Mouse (Mus musculus) kidney, embryonic 14.5 days (tissue): ENCODE measurements around the gene Esrrb. TPM values are rescaled to one million over a fixed set of nuclear protein-coding genes. Genes with fewer than 3 reads are reported as not detected.
A peak's percentile ranks its signal among the peaks of the same experiment; 100 is the strongest.

Source experiments
- ATAC-seq: fragments of 200-750 bp; cut with Nextera tagmentation; 2 replicates; pipeline ENCODE4 v1.8.0; 2017; ENCODE audit warnings: moderate number of reproducible peaks, mild to moderate bottlenecking, moderate TSS enrichment, moderate library complexity; ENCODE audit not compliant: low FRiP score, low TSS enrichment
- H3K27ac ChIP-seq: fragments of 300-500 bp; sonication (generic); 2 replicates; pipeline ENCODE4 v1.5.1; 2014; ENCODE audit warnings: low read depth, mild to moderate bottlenecking, low read length, moderate library complexity, mixed read lengths
- H3K27me3 ChIP-seq: fragments of 300-500 bp; sonication (generic); 2 replicates; pipeline ENCODE4 v1.6.1; 2014; ENCODE audit warnings: mild to moderate bottlenecking, low read length; ENCODE audit not compliant: control insufficient read depth, insufficient read depth
- H3K36me3 ChIP-seq: fragments of 300-500 bp; sonication (generic); 2 replicates; pipeline ENCODE4 v1.6.1; 2014; ENCODE audit warnings: low read length, mixed read lengths; ENCODE audit not compliant: control insufficient read depth, insufficient read depth
- H3K4me1 ChIP-seq: fragments of 300-500 bp; sonication (generic); 2 replicates; pipeline ENCODE4 v1.6.1; 2014; ENCODE audit warnings: low read length, mixed read lengths; ENCODE audit not compliant: control insufficient read depth, insufficient read depth
- H3K4me2 ChIP-seq: fragments of 300-500 bp; sonication (generic); replicated peaks from 2 replicates; pipeline ENCODE4 v1.6.1; 2014; ENCODE audit warnings: low read depth, mild to moderate bottlenecking, low read length
- H3K4me3 ChIP-seq: fragments of 300-500 bp; sonication (generic); 2 replicates; pipeline ENCODE4 v1.5.1; 2014; ENCODE audit warnings: mild to moderate bottlenecking, low read length
- H3K9ac ChIP-seq: fragments of 300-500 bp; sonication (generic); 2 replicates; pipeline ENCODE4 v1.6.1; 2014; ENCODE audit warnings: low read depth, mild to moderate bottlenecking, low read length, moderate library complexity
- H3K9me3 ChIP-seq: fragments of 300-500 bp; sonication (generic); 2 replicates; pipeline ENCODE4 v1.6.1; 2016; ENCODE audit warnings: low read length; ENCODE audit not compliant: control insufficient read depth
- WGBS: fragments of 180-500 bp; shearing (Covaris S2); extraction: QIAGEN DNeasy Blood & Tissue Kit; methylation state at CpG from one replicate; pipeline ENCODE4 v1.1.7; 2014; 5-methylcytosine and 5-hydroxymethylcytosine counted together
- polyA plus RNA-seq: library from polyadenylated mRNA; unstranded; fragments of >200 nt; fragmentation: Nextera tagmentation; extraction: Ambion mirVana; gene quantifications from 2 replicates; pipeline ENCODE4 v1.2.1, GENCODE M21; 2014

Gene Esrrb
- polyA plus RNA-seq, 1 experiment from 2014 or later: 0.15 TPM

GRCm38 (mm10) chr12:86394773-86395172, 33.9 kb downstream of the Esrrb start:
- no peak overlapping the region for H3K4me2 ChIP-seq

GRCm38 (mm10) chr12:86395326-86395725, 34.4 kb downstream of the Esrrb start:
- H3K27me3 ChIP-seq: no peaks in the 10 kb centered on the region
- H3K4me3 ChIP-seq: no peak overlapping the region
- no peaks in the 10 kb centered on the region for H3K9me3 ChIP-seq
- H3K4me1 ChIP-seq: no peaks in the 10 kb centered on the region
- ATAC-seq: no peak
- H3K27ac ChIP-seq: no peak overlapping the region
- WGBS: 64% methylated on average over 7 of the region's 7 CpGs
- no peak overlapping the region for H3K4me2 ChIP-seq
- no peak overlapping the region for H3K9ac ChIP-seq
- no peaks in the 10 kb centered on the region for H3K36me3 ChIP-seq

More at GRCm38 (mm10) chr12:86394773-86395172, 33.9 kb downstream of the Esrrb start:
- H3K9me3 ChIP-seq: no peaks in the 10 kb centered on the region
- H3K27ac ChIP-seq: no peak overlapping the region
- no peak for ATAC-seq
- WGBS: 90% methylated on average over 12 of the region's 12 CpGs
- H3K4me3 ChIP-seq: no peak overlapping the region
- H3K9ac ChIP-seq: no peak overlapping the region
- no peaks in the 10 kb centered on the region for H3K4me1 ChIP-seq
- no peaks in the 10 kb centered on the region for H3K27me3 ChIP-seq
- no peaks in the 10 kb centered on the region for H3K36me3 ChIP-seq

GRCm38 (mm10) chr12:86398762-86399161, 37.8 kb downstream of the Esrrb start:
- Histone ChIP-seq H3K9me3 (no peaks in the 10 kb centered on the region), H3K4me3 (no peak overlapping the region), H3K4me2 (no peak overlapping the region), H3K36me3 (no peaks in the 10 kb centered on the region), H3K27ac (no peak overlapping the region), H3K9ac (no peak overlapping the region), H3K27me3 (peaks cover 10% of the 10 kb centered on the region), H3K4me1 (no peaks in the 10 kb centered on the region)
- 21% methylated on average over 8 of the region's 8 CpGs for WGBS
- no peak for ATAC-seq

- 5% methylated on average over 21 of the region's 21 CpGs for WGBS
- 0 out of 2 replicates have a peak overlapping the region, but pooled peaks have one; percentile 13 for H3K4me3 ChIP-seq
- peak overlapping the region; percentile 35; the same call in 1 of the 2 replicates for H3K4me2 ChIP-seq
- no peaks in the 10 kb centered on the region for H3K9me3 ChIP-seq
- ATAC-seq: peak; percentile 46; the same call in 1 of the 2 replicates
- H3K36me3 ChIP-seq: no peaks in the 10 kb centered on the region
- H3K27me3 ChIP-seq: peaks cover 13% of the 10 kb centered on the region
- no peak overlapping the region for H3K27ac ChIP-seq
- no peaks in the 10 kb centered on the region for H3K4me1 ChIP-seq
- no peak overlapping the region for H3K9ac ChIP-seq
Measured at GRCm38 (mm10) chr12:86402718-86403117, 41.8 kb downstream of the Esrrb start.

GRCm38 (mm10) chr12:86421490-86421904, 60.6 kb downstream of the Esrrb start:
- under 1% methylated on average over 37 of the region's 37 CpGs for WGBS
- peak overlapping the region; percentile 65 for H3K4me2 ChIP-seq
- peaks cover 77% of the 10 kb centered on the region for H3K27me3 ChIP-seq
- H3K4me3 ChIP-seq: peak overlapping the region; percentile 43
- ATAC-seq: peak; percentile 83
- H3K9me3 ChIP-seq: no peaks in the 10 kb centered on the region
- no peaks in the 10 kb centered on the region for H3K36me3 ChIP-seq
- H3K27ac ChIP-seq: no peak overlapping the region
- H3K4me1 ChIP-seq: 0 out of 2 replicates have a peak, but pooled peaks cover 4% of the 10 kb centered on the region
- H3K9ac ChIP-seq: no peak overlapping the region

GRCm38 (mm10) chr12:86422166-86422910, 61.4 kb downstream of the Esrrb start:
- Histone ChIP-seq H3K27ac (no peak overlapping the region), H3K27me3 (peaks cover 80% of the 10 kb centered on the region)

GRCm38 (mm10) chr12:86423102-86423501, 62.2 kb downstream of the Esrrb start:
- H3K9me3 ChIP-seq: no peaks in the 10 kb centered on the region
- H3K4me1 ChIP-seq: 0 out of 2 replicates have a peak, but pooled peaks cover 4% of the 10 kb centered on the region
- no peak overlapping the region for H3K27ac ChIP-seq
- ATAC-seq: no peak
- no peak overlapping the region for H3K4me3 ChIP-seq
- peaks cover 80% of the 10 kb centered on the region for H3K27me3 ChIP-seq
- WGBS: 6% methylated on average over 13 of the region's 13 CpGs
- no peak overlapping the region for H3K9ac ChIP-seq
- H3K4me2 ChIP-seq: no peak overlapping the region
- H3K36me3 ChIP-seq: no peaks in the 10 kb centered on the region

More at GRCm38 (mm10) chr12:86422166-86422910, 61.4 kb downstream of the Esrrb start:
- H3K4me3 ChIP-seq: peak overlapping the region; percentile 43
- ATAC-seq: no peak
- peak overlapping the region; percentile 65 for H3K4me2 ChIP-seq
- no peaks in the 10 kb centered on the region for H3K36me3 ChIP-seq
- no peaks in the 10 kb centered on the region for H3K9me3 ChIP-seq
- H3K9ac ChIP-seq: no peak overlapping the region
- WGBS: 1% methylated on average over 59 of the region's 59 CpGs
- H3K4me1 ChIP-seq: 0 out of 2 replicates have a peak, but pooled peaks cover 4% of the 10 kb centered on the region

GRCm38 (mm10) chr12:86427585-86427984, 66.7 kb downstream of the Esrrb start:
- Histone ChIP-seq H3K4me1 (no peaks in the 10 kb centered on the region), H3K36me3 (no peaks in the 10 kb centered on the region), H3K9ac (no peak overlapping the region), H3K27me3 (peaks cover 48% of the 10 kb centered on the region), H3K4me2 (no peak overlapping the region), H3K9me3 (no peaks in the 10 kb centered on the region), H3K27ac (no peak overlapping the region), H3K4me3 (no peak overlapping the region)
- 65% methylated on average over 2 of the region's 2 CpGs for WGBS
- ATAC-seq: no peak

- WGBS: 85% methylated on average over 5 of the region's 5 CpGs
- Histone ChIP-seq H3K27ac (no peak overlapping the region), H3K9ac (no peak overlapping the region), H3K27me3 (peaks cover 9% of the 10 kb centered on the region; the same call in 1 of the 2 replicates), H3K4me1 (no peaks in the 10 kb centered on the region), H3K4me3 (no peak overlapping the region), H3K4me2 (no peak overlapping the region), H3K36me3 (no peaks in the 10 kb centered on the region), H3K9me3 (no peaks in the 10 kb centered on the region)
- no peak for ATAC-seq
Measured at GRCm38 (mm10) chr12:86431671-86432070, 70.8 kb downstream of the Esrrb start.
